Mouse (Mus musculus): Measurements from ENCODE around the gene Cpt1a. TPM values are rescaled to one million over a fixed set of nuclear protein-coding genes. Genes with fewer than 3 reads are reported as not detected.

Cpt1a gene
- total RNA-seq, 2 experiments from 2014 or later: 24.0 to 30.0 TPM

DNA sequence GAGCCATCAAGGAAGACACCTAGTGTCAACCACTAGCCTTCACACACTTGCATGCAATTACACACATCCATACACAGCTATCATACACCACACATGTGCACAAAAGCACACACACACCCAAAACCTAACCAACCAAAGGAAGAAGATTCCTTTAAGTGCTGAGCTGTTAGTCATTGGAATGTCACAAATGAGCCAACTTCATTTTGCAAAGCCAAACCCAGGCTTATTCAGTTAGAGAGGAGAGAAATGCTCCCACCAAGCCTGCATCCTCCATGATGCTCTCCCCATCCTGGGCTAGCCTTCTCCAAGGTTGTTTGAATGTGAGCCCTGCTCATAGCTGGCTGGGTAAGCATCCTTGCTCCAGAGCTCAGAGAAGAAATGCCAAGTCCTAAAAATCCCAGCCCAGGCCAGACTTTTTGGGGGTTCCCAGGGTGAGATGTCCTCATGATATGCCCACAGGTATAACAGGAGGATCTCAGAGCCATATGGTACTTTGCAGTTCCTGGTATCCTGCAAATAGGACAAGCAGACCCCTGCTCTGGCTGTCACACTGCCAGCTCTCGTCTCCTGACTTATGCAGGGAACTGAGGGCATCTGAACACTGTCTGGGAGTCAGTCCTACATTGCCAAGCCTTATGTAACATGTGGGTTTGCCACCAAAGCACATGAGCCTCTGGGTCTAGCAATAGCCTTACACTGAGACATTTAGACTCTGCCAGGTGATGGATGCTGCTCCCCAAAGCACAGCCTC, 83.6 kb downstream of the Cpt1a start:
- intact Hi-C loops (cut with DNase I): no loop called here
- DNase-seq (ENCODE audit: low spot score in 2 of 2): peak in 1 of 2 experiments; percentile 10

DNA sequence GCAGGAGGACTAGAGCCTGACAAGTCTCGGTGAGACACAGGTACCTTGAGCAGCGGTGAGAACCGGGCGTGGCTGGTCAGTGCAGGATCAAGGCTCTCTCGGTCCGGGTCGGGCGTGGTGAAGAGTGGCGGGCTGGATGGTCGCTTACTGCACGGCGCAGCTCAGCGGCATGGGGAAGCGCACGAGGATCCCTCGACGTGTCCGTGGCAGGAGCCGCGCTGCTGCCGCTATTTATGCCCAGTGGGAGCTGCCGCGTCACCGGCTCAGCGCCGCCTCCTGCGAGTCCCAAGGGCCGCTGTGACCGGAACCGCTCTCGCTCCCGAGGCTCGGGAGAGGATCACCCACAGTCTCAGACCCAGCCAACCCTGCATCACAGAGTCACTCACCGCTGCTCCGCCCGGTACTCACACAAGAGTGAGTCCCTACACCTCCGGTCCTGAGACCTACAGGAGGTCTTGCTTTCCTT, 92.2 kb downstream of the Cpt1a start, which contains the start of gene Gal:
Gene Gal, minus strand, starts transcription at position 277 of the 466 bp plus-strand sequence.
- no peak for DNase-seq (ENCODE audit: low spot score in 2 of 2)
- intact Hi-C loops (cut with DNase I): no loop called here

DNA sequence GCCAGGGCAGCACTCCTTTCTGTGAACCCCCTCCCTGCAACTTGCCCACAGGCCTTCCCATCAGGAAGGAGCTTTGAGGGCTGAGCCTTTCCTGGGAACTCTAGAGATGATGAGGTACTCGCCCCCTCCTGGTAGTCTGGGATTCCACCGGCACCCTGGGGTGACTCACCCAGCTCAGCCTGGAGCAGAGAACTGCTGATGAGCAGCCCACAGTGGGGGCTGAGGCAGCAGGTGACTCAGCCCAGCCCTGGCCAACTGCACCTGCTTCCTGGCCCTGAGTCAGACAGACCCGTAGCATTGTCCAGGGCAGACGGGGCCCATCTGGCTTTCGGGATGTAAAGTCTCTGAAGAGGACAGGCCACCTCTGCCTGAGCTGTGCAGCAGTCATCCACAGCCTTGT, 97.1 kb downstream of the Cpt1a start:
- intact Hi-C loops (cut with DNase I): no loop called here
- DNase-seq (ENCODE audit: low spot score in 2 of 2): peak; percentile 29 to 78

DNA sequence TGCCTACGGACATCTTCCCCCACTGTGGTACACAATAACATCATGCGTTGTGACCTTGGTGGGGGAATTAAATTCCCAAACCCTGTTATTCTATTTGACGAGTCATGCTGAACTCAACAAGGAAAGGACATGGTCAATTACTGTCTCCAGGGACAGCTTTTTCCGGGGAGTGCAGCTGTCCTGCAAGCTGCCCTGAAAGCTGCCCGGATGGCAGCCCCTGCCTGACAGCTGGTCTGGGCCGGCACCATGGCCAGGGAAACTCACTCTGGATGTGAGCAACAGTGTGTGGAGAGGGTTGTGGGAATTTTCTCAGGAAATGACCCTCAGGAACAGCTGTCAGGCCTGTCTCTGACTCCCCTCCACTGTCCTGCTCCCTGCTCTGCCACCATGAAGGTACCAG, 100.4 kb downstream of the Cpt1a start:
- DNase-seq (ENCODE audit: low spot score in 2 of 2): no peak
- intact Hi-C loops (cut with DNase I): no loop called here

DNA sequence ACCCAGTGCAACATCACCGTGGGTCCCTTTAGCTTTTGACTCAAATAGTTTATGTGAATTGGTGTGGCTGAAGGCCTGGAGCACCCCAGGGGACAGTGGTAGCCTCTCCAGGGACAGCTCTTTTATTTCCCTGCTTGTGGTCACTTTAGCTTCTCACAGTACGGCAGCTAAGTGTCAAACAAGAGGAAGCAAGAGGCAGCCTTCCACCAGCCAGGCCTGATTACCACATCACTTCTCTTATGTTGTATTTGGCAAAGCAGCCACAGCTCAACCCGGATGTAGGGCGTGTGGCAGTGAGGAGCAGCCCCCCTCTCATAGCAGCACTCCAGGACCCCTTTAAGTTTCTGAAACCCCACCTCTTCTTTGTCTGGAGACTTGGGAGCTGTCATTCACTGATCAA, 100.8 kb downstream of the Cpt1a start:
- no peak for DNase-seq (ENCODE audit: low spot score in 2 of 2)
- intact Hi-C loops (cut with DNase I): no loop called here

DNA sequence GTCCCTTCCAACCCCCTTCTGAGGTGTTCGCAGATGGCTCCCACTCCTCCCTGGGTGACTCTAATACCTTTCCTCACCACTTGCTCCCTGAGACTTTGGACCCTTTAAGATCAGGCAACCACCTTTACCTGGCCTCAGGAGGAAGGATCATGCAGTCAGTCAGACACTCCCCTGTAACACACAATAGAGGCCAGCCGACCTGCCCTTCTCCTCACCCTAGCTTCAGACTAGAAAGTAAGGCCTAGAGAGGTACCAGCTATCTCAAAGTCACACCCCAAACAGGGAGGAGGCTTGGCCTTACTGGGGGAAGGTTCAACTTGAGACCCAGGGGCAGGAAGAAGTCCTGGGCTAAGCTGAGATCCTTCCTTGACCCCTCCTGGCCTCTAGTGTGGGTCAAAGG, 102.1 kb downstream of the Cpt1a start:
- no peak for DNase-seq (ENCODE audit: low spot score in 2 of 2)
- intact Hi-C loops (cut with DNase I): no loop called here

DNA sequence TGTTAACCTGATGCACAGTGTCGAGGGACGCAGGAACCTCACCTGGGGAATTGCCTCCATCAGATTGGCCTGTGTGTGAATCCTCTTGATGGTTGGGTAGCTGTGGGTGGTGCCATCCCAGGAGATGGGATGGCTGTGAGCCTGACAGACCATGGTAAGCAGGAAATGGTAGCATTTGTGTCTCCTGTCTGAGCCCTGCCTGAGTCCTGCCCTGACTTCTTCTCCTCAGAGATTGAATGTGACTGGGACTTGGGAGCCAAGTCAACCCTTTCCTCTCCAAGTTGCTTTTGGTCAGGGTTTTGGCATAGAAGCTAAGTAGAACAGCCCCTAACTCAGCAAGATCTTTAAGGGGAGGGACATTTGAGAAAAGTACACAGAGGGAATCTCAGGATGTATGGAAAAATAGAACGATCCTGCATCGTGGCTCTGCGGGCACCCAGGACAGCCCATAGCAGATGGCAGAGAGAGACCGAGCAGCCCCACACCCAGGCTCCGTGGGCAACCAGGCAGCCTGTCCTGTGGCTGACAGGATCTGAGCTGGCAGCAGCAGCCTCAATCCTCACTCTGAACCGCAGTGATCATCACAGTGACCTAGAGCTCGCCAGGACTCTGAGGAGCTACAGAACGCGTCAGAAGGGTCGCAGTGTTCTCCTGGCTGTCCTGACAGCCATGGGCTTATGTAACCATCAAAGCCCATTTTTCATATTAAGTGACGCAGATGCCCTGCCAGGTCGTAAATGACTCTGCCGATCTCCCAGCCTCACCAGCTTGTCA, 106.1 kb downstream of the Cpt1a start:
- intact Hi-C loops (cut with DNase I): no loop called here
- DNase-seq (ENCODE audit: low spot score in 2 of 2): no peak

DNA sequence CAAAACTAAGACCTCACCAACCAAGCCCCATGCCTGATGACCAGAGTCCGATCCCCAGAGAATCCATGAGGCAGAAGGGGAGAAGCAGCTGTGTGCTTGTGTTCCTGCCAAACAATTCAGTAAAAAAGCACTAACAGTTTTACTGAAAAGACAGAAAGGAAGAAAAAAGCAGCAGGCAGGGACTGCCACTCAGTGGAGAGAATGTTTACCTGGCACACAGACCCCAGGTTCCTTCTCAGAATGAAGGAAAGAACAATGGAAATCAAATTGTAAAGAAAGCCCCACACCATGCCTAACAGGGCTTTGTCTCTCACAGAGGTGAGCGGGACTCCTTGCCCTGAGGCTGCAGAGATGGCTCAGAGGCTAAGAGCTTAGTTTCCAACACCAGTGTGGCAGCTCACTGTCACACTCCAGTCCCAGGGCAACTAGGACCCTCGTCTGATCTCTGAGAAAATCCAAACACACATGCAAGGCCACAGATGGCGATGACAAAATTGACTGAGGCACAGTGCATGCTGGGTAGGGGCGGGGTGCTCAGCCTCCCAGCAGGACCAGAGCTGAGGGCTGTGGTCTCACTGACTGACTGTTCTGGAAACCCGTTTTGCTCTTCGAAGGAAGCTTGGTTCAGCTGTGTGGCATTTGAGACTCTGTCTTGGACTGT, 107.2 kb downstream of the Cpt1a start:
- intact Hi-C loops (cut with DNase I): no loop called here
- DNase-seq (ENCODE audit: low spot score in 2 of 2): no peak

DNA sequence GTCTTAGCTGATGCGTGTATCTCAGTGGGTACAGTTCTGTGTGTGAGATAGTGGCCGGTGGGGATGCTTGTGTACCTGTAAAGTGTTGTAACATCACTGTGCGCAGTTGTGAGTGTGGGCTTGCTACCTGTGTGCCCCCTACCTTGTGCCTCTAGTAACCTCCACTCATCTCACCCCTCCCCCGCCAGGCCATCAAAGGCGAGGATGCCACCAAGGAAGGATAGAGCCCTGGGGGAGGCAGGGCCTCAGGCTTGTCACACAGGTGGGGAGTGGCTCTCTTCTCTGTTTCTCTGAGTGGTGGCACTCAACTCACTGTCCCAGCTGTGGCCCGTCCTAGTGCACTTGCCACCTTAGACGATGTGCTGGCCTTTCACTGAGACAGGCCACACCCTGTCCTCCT, 108.9 kb downstream of the Cpt1a start:
- intact Hi-C loops (cut with DNase I): no loop called here
- DNase-seq (ENCODE audit: low spot score in 2 of 2): no peak

DNA sequence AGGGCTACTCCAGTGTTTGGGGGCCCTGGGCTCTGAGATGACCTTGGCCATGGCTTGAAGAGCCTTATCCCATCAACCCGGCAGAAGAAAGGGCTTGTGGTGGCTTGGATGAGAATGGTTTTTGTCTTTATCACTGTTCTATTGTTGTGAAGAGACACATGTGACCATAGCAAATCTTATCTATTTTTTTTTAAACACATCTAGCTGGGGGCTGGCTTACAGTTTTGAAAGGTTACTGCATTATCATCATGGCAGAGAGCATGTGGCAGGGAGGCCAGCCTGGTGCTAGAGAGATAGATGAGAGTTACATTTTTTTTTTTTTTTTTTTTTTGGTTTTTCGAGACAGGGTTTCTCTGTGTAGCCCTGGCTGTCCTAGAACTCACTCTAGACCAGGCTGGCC, 109.8 kb downstream of the Cpt1a start:
- no peak for DNase-seq (ENCODE audit: low spot score in 2 of 2)
- intact Hi-C loops (cut with DNase I): no loop called here

DNA sequence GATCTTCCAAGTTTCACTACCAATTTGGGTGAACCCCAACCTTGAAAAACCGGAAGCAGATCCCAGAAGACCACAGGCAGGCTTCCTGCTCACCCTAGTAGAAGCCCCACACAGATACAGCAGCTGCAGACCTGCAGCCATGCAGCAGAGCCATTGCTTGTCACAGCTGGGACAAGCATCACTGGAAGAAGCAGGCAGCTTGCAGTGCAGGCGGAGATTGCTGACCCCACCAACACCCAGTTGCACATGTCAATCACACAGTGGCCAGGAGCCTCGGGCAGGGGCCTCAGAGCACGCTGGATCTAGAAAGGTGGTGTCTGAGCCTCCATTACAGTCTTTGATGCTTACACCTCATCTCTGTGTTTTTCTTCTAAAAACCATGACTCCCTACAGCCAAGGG, 112.0 kb downstream of the Cpt1a start:
- DNase-seq (ENCODE audit: low spot score in 2 of 2): no peak
- intact Hi-C loops (cut with DNase I): no loop called here

DNA sequence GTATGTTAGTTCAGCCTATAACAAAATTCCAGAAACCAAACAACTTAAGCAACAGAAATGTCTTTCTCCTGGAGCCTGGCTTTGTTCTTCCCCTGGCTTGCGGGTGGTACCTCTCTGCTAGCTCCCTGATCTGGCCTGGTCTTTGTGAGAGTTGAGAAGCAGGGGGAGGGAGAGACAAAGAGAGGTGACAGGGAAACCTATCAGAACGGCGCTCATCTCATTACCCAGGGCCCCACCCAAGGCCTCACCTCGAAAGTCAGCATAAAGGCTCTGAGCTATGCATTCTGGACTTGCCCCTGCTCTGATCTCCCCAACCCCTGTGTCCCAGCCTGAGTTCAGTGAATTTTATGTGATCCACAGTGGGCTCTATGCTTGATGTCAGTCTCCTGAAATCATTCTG, 112.5 kb downstream of the Cpt1a start:
- intact Hi-C loops (cut with DNase I): no loop called here
- DNase-seq (ENCODE audit: low spot score in 2 of 2): no peak

Small RNA genes within 50 kb of the gene (microRNA-seq; reads per million reads assigned to microRNA genes)
- 0 to 0.25 reads per million in 2 experiments for gene Mir6984

Other genes with a start within 250 kb of the Cpt1a start
- 10 to 100 TPM; 49.9 to 55.9 TPM for gene Mrpl21, start 39.4 kb upstream of the Cpt1a start, total RNA-seq (2021)
- gene Ighmbp2, start 39.3 kb upstream of the Cpt1a start, total RNA-seq (2021): 10 to 100 TPM in 1 of 2 experiments, 1 to 10 TPM in 1; 9.3 to 10.4 TPM
- gene Tesmin, start 66.5 kb downstream of the Cpt1a start, total RNA-seq (2021): under 1 TPM; 0.27 to 0.44 TPM
- 1 to 10 TPM in 1 of 2 experiments, under 1 TPM in 1; 0.98 to 1.4 TPM for gene Gal, start 92.2 kb downstream of the Cpt1a start, total RNA-seq (2021)

Data from left cerebral cortex, postnatal 25 days (tissue).